Mouse (Mus musculus) MEL (cell line): ENCODE measurements around the gene Eml1. TPM values are rescaled to one million over a fixed set of nuclear protein-coding genes. Genes with fewer than 3 reads are reported as not detected.

Source experiments
- DNase-seq: peaks from one replicate; pipeline ENCODE4 v3.0.0; 2011; ENCODE audit warnings: low read depth, low spot score
- H3K27ac ChIP-seq: 2 replicates; pipeline ENCODE4 v1.5.1; 2012; ENCODE audit warnings: low read depth, mild to moderate bottlenecking, control low read depth, low read length, moderate library complexity; ENCODE audit not compliant: control insufficient read depth
- H3K27me3 ChIP-seq, 2 experiments: fragments of 150-350 bp in 1 of 2; sonication (generic) in 1 of 2; 2 replicates each; pipeline ENCODE4 v1.6.1; 2012; ENCODE audit warnings: low read length in 2 of 2, mild to moderate bottlenecking in 2 of 2, improper control_type of control experiment in 1 of 2, moderate library complexity in 1 of 2; ENCODE audit not compliant: insufficient read depth in 2 of 2, control insufficient read depth in 1 of 2
- H3K36me3 ChIP-seq, 2 experiments: 2 replicates each; pipeline ENCODE4 v1.6.1; 2012 to 2014; ENCODE audit warnings: low read length in 2 of 2, improper control_type of control experiment in 1 of 2, inconsistent platforms in 1 of 2, mild to moderate bottlenecking in 1 of 2; ENCODE audit not compliant: insufficient read depth in 2 of 2, control insufficient read depth in 1 of 2
- H3K4me1 ChIP-seq, 2 experiments: fragments of 150-350 bp in 1 of 2; sonication (generic) in 1 of 2; 2 replicates each; pipeline ENCODE4 v1.6.1; 2012; ENCODE audit warnings: low read length in 2 of 2, improper control_type of control experiment in 1 of 2, mild to moderate bottlenecking in 1 of 2; ENCODE audit not compliant: insufficient read depth in 2 of 2, control insufficient read depth in 1 of 2
- H3K4me3 ChIP-seq, 2 experiments: fragments of 150-350 bp in 1 of 2; sonication (generic) in 1 of 2; 2 replicates each; pipeline ENCODE4 v1.5.1; 2012; ENCODE audit warnings: low read depth in 2 of 2, low read length in 2 of 2, mild to moderate bottlenecking in 2 of 2, moderate library complexity in 2 of 2, control low read depth in 1 of 2, improper control_type of control experiment in 1 of 2; ENCODE audit not compliant: control insufficient read depth in 1 of 2, insufficient read depth in 1 of 2
- H3K79me2 ChIP-seq: 2 replicates; pipeline ENCODE4 v1.6.1; 2012; ENCODE audit warnings: mild to moderate bottlenecking, low read length, moderate library complexity; ENCODE audit not compliant: control insufficient read depth, poor library complexity, insufficient read depth
- H3K9ac ChIP-seq: 2 replicates; pipeline ENCODE4 v1.6.1; 2012; ENCODE audit warnings: low read depth, mild to moderate bottlenecking, control low read depth, low read length, moderate library complexity; ENCODE audit not compliant: control insufficient read depth, poor library complexity, severe bottlenecking
- H3K9me3 ChIP-seq: fragments of 150-350 bp; sonication (generic); replicated peaks from 2 replicates; pipeline ENCODE4 v1.6.1; 2012; ENCODE audit warnings: mild to moderate bottlenecking, low read length, improper control_type of control experiment, moderate library complexity; ENCODE audit not compliant: insufficient read depth
- EP300 ChIP-seq, 2 experiments: IDR thresholded peaks; 2 replicates each; pipeline ENCODE4 v1.6.1; 2011; ENCODE audit warnings: improper control_type of control experiment in 2 of 2, low read length in 2 of 2, low read depth in 1 of 2, mild to moderate bottlenecking in 1 of 2
- ETS1 ChIP-seq: IDR thresholded peaks from 2 replicates; pipeline ENCODE4 v1.6.1; 2012; ENCODE audit warnings: low read depth, mild to moderate bottlenecking, inconsistent platforms, low read length, improper control_type of control experiment, moderate library complexity
- GABPA ChIP-seq: IDR thresholded peaks from 2 replicates; pipeline ENCODE4 v1.6.1; 2012; ENCODE audit warnings: low read depth, mild to moderate bottlenecking, inconsistent platforms, low read length, improper control_type of control experiment, moderate library complexity
- MAX ChIP-seq: IDR thresholded peaks from 2 replicates; pipeline ENCODE4 v1.6.1; 2011; ENCODE audit warnings: low read length, improper control_type of control experiment
- MAZ ChIP-seq: IDR thresholded peaks from 2 replicates; pipeline ENCODE4 v1.6.1; 2012; ENCODE audit warnings: low read depth, mild to moderate bottlenecking, inconsistent platforms, low read length, improper control_type of control experiment
- NELFE ChIP-seq: IDR thresholded peaks from 2 replicates; pipeline ENCODE4 v1.6.1; 2011; ENCODE audit warnings: low read depth, low read length, improper control_type of control experiment
- NRF1 ChIP-seq: IDR thresholded peaks from 2 replicates; pipeline ENCODE4 v1.6.1; 2014; ENCODE audit warnings: low read depth, mild to moderate bottlenecking, inconsistent platforms, low read length, improper control_type of control experiment, moderate library complexity; ENCODE audit not compliant: poor library complexity, insufficient read depth, severe bottlenecking
- POLR2A ChIP-seq, 2 experiments: IDR thresholded peaks; 2 replicates each; pipeline ENCODE4 v1.6.1; 2011 to 2012; ENCODE audit warnings: low read length in 2 of 2, mild to moderate bottlenecking in 2 of 2, control low read depth in 1 of 2, improper control_type of control experiment in 1 of 2, low read depth in 1 of 2, moderate library complexity in 1 of 2; ENCODE audit not compliant: control insufficient read depth in 1 of 2, insufficient read depth in 1 of 2, poor library complexity in 1 of 2
- POLR2AphosphoS2 ChIP-seq: IDR thresholded peaks from 2 replicates; pipeline ENCODE4 v1.6.1; 2011; ENCODE audit warnings: low read length, improper control_type of control experiment
- POLR2AphosphoS5 ChIP-seq: IDR thresholded peaks from 2 replicates; pipeline ENCODE4 v1.6.1; 2012; ENCODE audit warnings: low read depth, borderline replicate concordance, mild to moderate bottlenecking, inconsistent platforms, low read length, moderate library complexity, mixed read lengths
- SMC3 ChIP-seq: IDR thresholded peaks from 2 replicates; pipeline ENCODE4 v1.6.1; 2011; ENCODE audit warnings: low read depth, low read length, improper control_type of control experiment
- TBP ChIP-seq: IDR thresholded peaks from 2 replicates; pipeline ENCODE4 v1.8.0; 2011; ENCODE audit warnings: low read depth, low read length, improper control_type of control experiment
- TCF12 ChIP-seq: IDR thresholded peaks from 2 replicates; pipeline ENCODE4 v1.6.1; 2014; ENCODE audit warnings: low read depth, mild to moderate bottlenecking, inconsistent platforms, low read length, improper control_type of control experiment, moderate library complexity
- USF1 ChIP-seq: IDR thresholded peaks from 2 replicates; pipeline ENCODE4 v1.6.1; 2014; ENCODE audit warnings: low read depth, mild to moderate bottlenecking, inconsistent platforms, low read length, improper control_type of control experiment, moderate library complexity
- USF2 ChIP-seq, 2 experiments: IDR thresholded peaks; 2 replicates each; pipeline ENCODE4 v1.6.1; 2011 to 2012; ENCODE audit warnings: improper control_type of control experiment in 2 of 2, low read length in 2 of 2, borderline replicate concordance in 1 of 2, inconsistent platforms in 1 of 2, low read depth in 1 of 2, mild to moderate bottlenecking in 1 of 2; ENCODE audit not compliant: insufficient read depth in 1 of 2
- ZC3H11A ChIP-seq: IDR thresholded peaks from 2 replicates; pipeline ENCODE4 v1.6.1; 2012; ENCODE audit warnings: low read depth, mild to moderate bottlenecking, inconsistent platforms, low read length, improper control_type of control experiment
- ZMIZ1 ChIP-seq: IDR thresholded peaks from 2 replicates; pipeline ENCODE4 v1.6.1; 2012; ENCODE audit warnings: low read depth, mild to moderate bottlenecking, inconsistent platforms, low read length, improper control_type of control experiment, moderate library complexity
- ZNF384 ChIP-seq: IDR thresholded peaks from 2 replicates; pipeline ENCODE4 v1.6.1; 2012; ENCODE audit warnings: low read depth, mild to moderate bottlenecking, inconsistent platforms, low read length, improper control_type of control experiment
- polyA plus RNA-seq, 2 experiments: library from polyadenylated mRNA; stranded (reverse) in 1 of 2; unstranded in 1 of 2; fragments of >175 nt in 1 of 2; fragments of >200 nt in 1 of 2; gene quantifications; 2 replicates each; pipeline versions ENCODE4 v1.2.1 to v1.2.4; 2012; ENCODE audit warnings: low replicate concordance in 2 of 2, low read depth in 1 of 2; ENCODE audit not compliant: insufficient read length in 2 of 2, insufficient read depth in 1 of 2, missing spikeins in 1 of 2
- total RNA-seq: library from RNA; depleted of rRNA; stranded (reverse); fragments of 300-350 nt; gene quantifications from 2 replicates; pipeline ENCODE4 v1.2.3, GENCODE M21; 2012

Gene Eml1
- total and polyA plus RNA-seq, 3 experiments, result not detected

DNA sequence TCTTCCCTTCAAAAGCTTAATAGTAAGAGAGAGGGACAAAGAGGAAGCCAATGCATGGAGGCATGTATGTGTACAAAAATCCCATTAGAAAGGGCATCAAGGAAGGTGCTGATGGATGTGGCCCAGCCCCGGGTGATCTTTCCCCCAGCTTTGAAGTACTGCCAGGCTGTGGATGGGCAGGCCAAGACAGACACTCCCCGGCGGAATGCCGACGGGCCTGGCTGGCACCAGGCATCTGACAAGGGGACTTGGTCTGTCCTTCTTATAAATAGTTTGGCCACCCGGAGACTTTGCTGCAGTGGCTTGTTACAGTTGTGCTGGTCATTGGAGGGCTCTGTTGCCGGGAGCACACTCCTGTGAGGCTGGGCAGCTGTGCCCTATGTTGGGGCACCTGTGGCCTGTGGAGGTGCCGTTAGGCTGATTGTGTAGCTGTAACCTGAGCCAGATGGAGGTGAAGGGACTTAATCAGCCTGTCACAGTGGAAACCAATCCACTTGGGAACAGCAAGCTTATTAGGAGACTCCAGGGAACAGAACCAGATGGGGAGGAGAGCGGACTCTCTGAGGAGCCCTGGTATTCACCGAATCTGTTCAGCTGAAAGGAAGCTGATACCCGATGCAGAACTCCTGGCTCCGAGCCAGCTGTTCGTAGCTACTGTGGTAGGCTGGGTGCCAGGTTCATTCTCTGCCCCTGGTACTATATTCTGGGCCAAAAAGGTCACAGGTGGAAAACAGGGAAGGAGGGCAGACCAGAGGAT lies 15.9 kb downstream of the Eml1 start:
- Histone ChIP-seq H3K4me1 (no peaks in the 10 kb centered on the region), H3K36me3 (no peaks in the 10 kb centered on the region), H3K4me3 (no peak overlapping the region), H3K9me3 (no peaks in the 10 kb centered on the region), H3K27me3 (no peaks in the 10 kb centered on the region), H3K9ac (no peak overlapping the region), H3K27ac (no peak overlapping the region), H3K79me2 (no peaks in the 10 kb centered on the region)
- TF ChIP-seq POLR2AphosphoS5, result no peak
- TF ChIP-seq ZNF384, result no peak
- TF ChIP-seq NELFE, result no peak
- TF ChIP-seq SMC3, result no peak
- no peak for DNase-seq

DNA sequence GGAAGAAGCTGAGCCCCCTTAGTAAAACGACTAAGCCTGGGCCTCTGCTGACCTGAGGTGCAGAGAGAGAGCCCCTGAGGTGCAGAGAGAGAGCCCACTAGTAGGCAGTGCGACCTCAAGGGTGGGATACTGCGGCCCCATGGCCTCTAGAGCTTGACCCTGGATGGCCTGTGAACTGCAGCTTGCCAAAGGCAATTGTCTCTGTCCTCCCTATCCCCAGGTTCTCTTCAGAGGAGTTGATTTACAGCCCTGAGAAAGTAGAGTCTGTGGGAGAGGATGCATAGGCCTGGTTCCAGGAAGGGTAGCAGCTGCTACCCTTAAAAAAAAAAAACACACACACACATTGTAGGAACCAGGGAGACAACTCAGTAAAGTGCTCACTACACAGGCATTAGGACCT lies 19.0 kb downstream of the Eml1 start:
- Histone ChIP-seq H3K27ac (no peak overlapping the region), H3K4me1 (no peaks in the 10 kb centered on the region), H3K9me3 (no peaks in the 10 kb centered on the region), H3K27me3 (no peaks in the 10 kb centered on the region), H3K4me3 (no peak overlapping the region), H3K79me2 (no peaks in the 10 kb centered on the region), H3K9ac (no peak overlapping the region), H3K36me3 (no peaks in the 10 kb centered on the region)
- no peak for DNase-seq
- no peak for TF ChIP-seq EP300 (IDR thresholded peaks at IDR 0.05; ENCODE audit: low read depth in 1 of 2, low read length in 2 of 2)
- no peak for TF ChIP-seq TBP
- TF ChIP-seq GABPA, result no peak
- no peak for TF ChIP-seq MAZ
- TF ChIP-seq NRF1, result no peak
- no peak for TF ChIP-seq ZMIZ1
- no peak for TF ChIP-seq POLR2AphosphoS2
- no peak for TF ChIP-seq NELFE
- TF ChIP-seq USF1, result no peak
- TF ChIP-seq ETS1, result no peak
- TF ChIP-seq POLR2A (IDR thresholded peaks at IDR 0.05; ENCODE audit: control insufficient read depth in 1 of 2, insufficient read depth in 1 of 2, low read depth in 1 of 2, low read length in 2 of 2, poor library complexity in 1 of 2), result no peak
- no peak for TF ChIP-seq USF2 (IDR thresholded peaks at IDR 0.05; ENCODE audit: borderline replicate concordance in 1 of 2, insufficient read depth in 1 of 2, low read depth in 1 of 2, low read length in 2 of 2)
- no peak for TF ChIP-seq ZC3H11A
- TF ChIP-seq TCF12, result no peak
- TF ChIP-seq MAX, result no peak
